Mouse (Mus musculus) C2C12 (cell line): ENCODE data around the gene Nek6.

Source experiments
- CTCF ChIP-seq: IDR thresholded peaks from one replicate; pipeline ENCODE4 v1.5.1; 2011; ENCODE audit not compliant: control insufficient read depth, insufficient read depth, insufficient read length
- FOSL1 ChIP-seq: IDR thresholded peaks from one replicate; pipeline ENCODE4 v1.8.0; 2011; ENCODE audit warnings: mild to moderate bottlenecking, low read length; ENCODE audit not compliant: poor library complexity, insufficient read depth, severe bottlenecking
- MAX ChIP-seq: IDR thresholded peaks from one replicate; pipeline ENCODE4 v1.6.1; 2011; ENCODE audit warnings: mild to moderate bottlenecking, control low read depth
- MYOD1 ChIP-seq: IDR thresholded peaks from one replicate; pipeline ENCODE4 v1.6.1; 2011; ENCODE audit warnings: low read depth; ENCODE audit not compliant: control insufficient read depth, insufficient read length
- MYOG ChIP-seq: IDR thresholded peaks from one replicate; pipeline ENCODE4 v1.6.1; 2011; ENCODE audit not compliant: control insufficient read depth, insufficient read length; ENCODE audit errors: extremely low read depth
- USF1 ChIP-seq: IDR thresholded peaks from one replicate; pipeline ENCODE4 v1.6.1; 2011; ENCODE audit warnings: low read depth, mild to moderate bottlenecking, control low read depth, moderate library complexity

DNA sequence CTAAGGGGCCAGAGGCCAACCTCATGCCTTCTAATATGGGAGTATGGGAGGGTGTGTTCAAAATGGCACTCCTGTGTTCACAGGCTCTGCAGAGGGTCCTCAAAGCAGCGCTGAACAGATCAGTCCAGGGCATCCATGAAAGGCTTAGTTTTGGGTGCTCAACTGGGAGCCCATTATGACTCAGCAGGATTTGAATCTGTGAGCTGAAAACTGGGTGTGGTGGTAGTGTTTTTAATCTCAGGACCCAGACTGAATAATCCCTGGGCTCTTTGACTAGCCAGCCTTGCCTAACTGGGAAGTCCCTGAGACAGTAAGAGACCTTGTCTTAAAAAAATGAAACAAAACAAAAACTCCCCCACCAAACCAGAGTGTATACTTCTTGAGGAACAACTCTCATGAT is 4.3 kb upstream of the Nek6 start:
- TF ChIP-seq CTCF (no peak), MYOG (no peak), MAX (no peak), FOSL1 (no peak), USF1 (no peak), MYOD1 (no peak)
